Comparison of ENCODE assay signal across 9 mouse cellular contexts in genomic region chr2:101722370-101723332, GRCm38 (mm10). TPM values are rescaled to one million over a fixed set of nuclear protein-coding genes. Genes with fewer than 3 reads are reported as not detected.
DNase-seq lines count a peak whose midpoint lies in the region; ATAC-seq lines count a peak whose summit lies in the region.
"Had no signal": no experiment of that assay in that cellular context is flagged by ENCODE, and none has a peak within 500 bp of the region (broad histone marks: within the 10 kb centered on the region; RNA-seq: fewer than 3 reads in every experiment).

No protein-coding gene starts in this region.

- no peak; the same call in 1 of the 2 replicates for ATAC-seq in heart, embryonic 13.5 days (ENCODE audit: extremely low read depth, insufficient number of reproducible peaks, low FRiP score, low TSS enrichment)

- WGBS in heart, embryonic 13.5 days = 40% methylated on average over 8 of the region's 8 CpGs

- H3K4me1 ChIP-seq in heart, embryonic 13.5 days = peaks cover 22% of the 10 kb centered on the region
- H3K4me1 ChIP-seq: liver, embryonic 15.5 days had no signal

- no peaks in the 10 kb centered on the region for H3K27me3 ChIP-seq in heart, embryonic 13.5 days (replicated peaks)
- H3K27me3 ChIP-seq: liver, embryonic 15.5 days had no signal

- DNase-seq in layer of hippocampus, postnatal 10 days (ENCODE audit: low spot score in 2 of 2) = peak; percentile 25 to 31
- no peak for DNase-seq in layer of hippocampus, adult 18-20 months (ENCODE audit: low spot score in 2 of 2)
- DNase-seq in embryo, embryonic 11.5 days (ENCODE audit: low read depth, low spot score) = peak; percentile 24
- peak; percentile 42 for DNase-seq in lung, postnatal 14 days
- DNase-seq in frontal cortex, adult 2 months (ENCODE audit: extremely low spot score in 1 of 2, low spot score in 1 of 2) = no peak
- DNase-seq in spleen, postnatal 4 days (ENCODE audit: low spot score in 2 of 2) = no peak
- DNase-seq in c-Kit-positive CD71-positive TER-119-positive erythroid progenitor cells, embryonic 14.5 days (ENCODE audit: low spot score) = no peak

- peak overlapping the region; percentile 87 for H3K27ac ChIP-seq in heart, embryonic 13.5 days (replicated peaks)
- H3K27ac ChIP-seq: liver, embryonic 15.5 days had no signal

- H3K9me3 ChIP-seq in heart, embryonic 13.5 days = no peaks in the 10 kb centered on the region
- H3K9me3 ChIP-seq: liver, embryonic 15.5 days had no signal

- 0 out of 2 replicates have a peak overlapping the region, but pooled peaks have one; percentile 24 for H3K9ac ChIP-seq in heart, embryonic 13.5 days
- H3K9ac ChIP-seq: liver, embryonic 15.5 days had no signal

- peak overlapping the region; percentile 14; the same call in 1 of the 2 replicates for H3K4me2 ChIP-seq in heart, embryonic 13.5 days
- H3K4me2 ChIP-seq: liver, embryonic 15.5 days had no signal

- no peak overlapping the region for H3K4me3 ChIP-seq in heart, embryonic 13.5 days
- H3K4me3 ChIP-seq: liver, embryonic 15.5 days had no signal

- H3K36me3 ChIP-seq in heart, embryonic 13.5 days = peaks cover 5% of the 10 kb centered on the region; the same call in 1 of the 2 replicates
- H3K36me3 ChIP-seq: liver, embryonic 15.5 days had no signal

RNA-seq across cellular contexts. Expression of gene Traf6, which starts 44.4 kb away (rescaled TPM):
- total RNA-seq in layer of hippocampus, postnatal 10 days (2021) = 10 to 100 TPM; 13.2 to 13.6 TPM
- total RNA-seq in layer of hippocampus, adult 18-20 months (2021) = 10 to 100 TPM; 15.7 to 15.8 TPM
- 4.6 and 4.8 TPM in 2 replicates for polyA plus RNA-seq in heart, embryonic 13.5 days (2015; fragmentation: Nextera tagmentation; extraction: Ambion mirVana)
- 9.3 and 9.7 TPM in 2 replicates for polyA plus RNA-seq in frontal cortex, adult 2 months (2012; rRNA removed)

Comparison
In these comparisons a context has a peak if more than half of its experiments do, and no peak if none do; other contexts are left out.
1. DNase-seq: peak in layer of hippocampus, postnatal 10 days (2 of 2), embryo, embryonic 11.5 days (single experiment) and lung, postnatal 14 days (single experiment); none in layer of hippocampus, adult 18-20 months (0 of 2), frontal cortex, adult 2 months (0 of 2), spleen, postnatal 4 days (0 of 2) and c-Kit-positive CD71-positive TER-119-positive erythroid progenitor cells, embryonic 14.5 days (single experiment).